Mouse (Mus musculus) layer of hippocampus, postnatal 36 days (tissue): ENCODE results near the gene 1110057P08Rik. TPM values are rescaled to one million over a fixed set of nuclear protein-coding genes. Genes with fewer than 3 reads are reported as not detected.
"Not testable (repeated sequence)": the region's sequence is repeated elsewhere in the genome, so short reads cannot be mapped to it uniquely, and the experiment has no call there.

Experiments used
- DNase-seq, 2 experiments: peaks; one replicate each; pipeline ENCODE4 v3.0.0; 2022
- total RNA-seq, 2 experiments: library from RNA; stranded (reverse); gene quantifications; 2 replicates each; pipeline ENCODE4 v1.2.3; 2021

The 1110057P08Rik gene
- not detected for total RNA-seq

DNA sequence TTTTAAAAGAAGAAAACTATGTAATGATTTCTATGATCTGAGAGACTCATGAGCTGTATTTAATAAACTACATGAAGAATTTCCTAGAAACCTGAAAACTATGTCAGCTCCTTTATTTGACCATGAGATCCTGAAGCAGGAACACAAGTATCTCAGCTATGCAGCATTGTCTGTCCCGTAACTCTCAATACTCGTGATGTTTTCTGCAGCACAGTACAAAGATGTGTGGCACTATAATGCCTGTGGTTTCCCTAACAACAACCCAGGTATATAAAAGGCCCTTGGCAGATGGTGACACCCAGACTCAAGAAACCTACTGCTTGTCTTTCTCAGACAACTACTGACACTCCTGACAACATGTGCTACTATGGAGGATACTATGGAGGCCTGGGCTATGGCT, at the start of gene 1110057P08Rik:
1110057P08Rik (plus strand) TSS at position 301 of the 400 bp plus-strand sequence.
- DNase-seq = no peak

DNA sequence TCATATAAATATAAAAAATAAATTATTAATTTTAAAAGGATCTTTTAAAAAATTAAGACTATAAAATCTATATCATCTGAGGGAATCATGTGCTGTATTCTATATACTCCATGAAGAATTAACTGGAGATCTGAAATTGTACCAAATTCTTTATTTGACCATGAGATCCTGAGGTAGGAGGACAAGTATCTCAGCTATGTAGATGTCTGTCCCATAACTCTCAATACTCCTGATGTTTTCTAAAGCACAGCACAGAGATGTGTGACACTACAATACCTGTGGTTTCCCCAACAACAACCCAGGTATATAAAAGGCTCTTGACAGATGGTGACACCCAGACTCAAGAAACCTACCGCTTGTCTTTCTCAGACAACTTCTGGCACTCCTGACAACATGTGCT, 34.0 kb upstream of the 1110057P08Rik start, which contains the start of gene Gm6358:
Gm6358 (plus strand) TSS at position 301 of the 400 bp plus-strand sequence.
- DNase-seq = no peak

DNA sequence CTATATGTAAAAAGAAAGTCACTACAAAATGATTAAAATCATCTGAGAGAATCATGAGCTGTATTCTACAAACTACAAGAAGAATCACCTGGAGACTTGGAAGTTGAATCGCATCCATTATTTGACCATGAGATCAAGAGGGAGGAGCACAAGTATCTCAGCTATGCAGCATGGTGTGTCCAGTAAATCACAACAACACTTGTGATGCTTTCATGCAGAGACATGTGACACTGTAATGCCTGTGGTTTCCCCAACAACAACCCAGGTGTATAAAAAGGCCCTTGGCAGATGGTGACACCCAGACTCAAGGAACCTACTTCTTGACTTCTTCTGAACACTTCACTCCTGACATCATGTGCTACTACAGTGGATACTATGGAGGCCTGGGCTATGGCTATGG, 23.7 kb upstream of the 1110057P08Rik start, which contains the start of gene Gm10061:
Gm10061 (plus strand) TSS at position 301 of the 400 bp plus-strand sequence.
- DNase-seq = no peak

DNA sequence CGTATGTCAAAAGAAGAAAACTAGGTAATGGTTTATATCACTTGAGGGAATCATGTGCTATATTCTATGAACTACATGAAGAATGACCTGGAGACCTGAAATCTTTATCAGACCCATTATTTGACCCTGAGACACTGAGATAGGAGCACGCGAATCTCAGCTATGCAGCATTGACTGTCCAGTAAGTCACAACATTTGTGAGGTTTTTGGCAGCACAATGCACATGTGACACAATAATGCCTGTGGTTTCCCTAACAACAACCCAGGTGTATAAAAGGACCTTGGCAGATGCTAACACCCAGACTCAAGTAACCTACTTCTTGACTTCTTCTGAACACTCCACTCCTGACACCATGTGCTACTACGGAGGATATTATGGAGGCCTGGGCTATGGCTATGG, 16.9 kb upstream of the 1110057P08Rik start, which contains the start of gene Gm9789:
Gm9789 (plus strand) TSS at position 301 of the 400 bp plus-strand sequence.
- DNase-seq = no peak

DNA sequence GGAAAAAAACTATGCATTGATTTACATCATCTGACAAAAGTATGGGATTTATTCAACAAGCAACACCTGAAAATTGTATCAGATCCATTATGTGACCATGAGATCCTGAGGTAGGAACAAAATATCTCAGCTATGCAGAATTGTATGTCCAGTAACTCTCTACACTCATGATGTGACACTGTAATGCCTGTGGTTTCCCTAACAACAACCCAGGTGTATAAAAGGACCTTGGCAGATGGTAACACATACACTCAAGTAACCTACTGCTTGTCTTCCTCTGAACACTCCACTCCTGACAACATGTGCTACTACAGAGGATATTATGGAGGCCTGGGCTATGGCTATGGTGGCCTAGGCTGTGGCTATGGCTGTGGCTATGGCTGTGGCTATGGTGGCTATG, 5.3 kb upstream of the 1110057P08Rik start, which contains the start of gene Gm7735:
Gm7735 (plus strand) TSS at position 301 of the 400 bp plus-strand sequence.
- DNase-seq = not testable (repeated sequence)

DNA sequence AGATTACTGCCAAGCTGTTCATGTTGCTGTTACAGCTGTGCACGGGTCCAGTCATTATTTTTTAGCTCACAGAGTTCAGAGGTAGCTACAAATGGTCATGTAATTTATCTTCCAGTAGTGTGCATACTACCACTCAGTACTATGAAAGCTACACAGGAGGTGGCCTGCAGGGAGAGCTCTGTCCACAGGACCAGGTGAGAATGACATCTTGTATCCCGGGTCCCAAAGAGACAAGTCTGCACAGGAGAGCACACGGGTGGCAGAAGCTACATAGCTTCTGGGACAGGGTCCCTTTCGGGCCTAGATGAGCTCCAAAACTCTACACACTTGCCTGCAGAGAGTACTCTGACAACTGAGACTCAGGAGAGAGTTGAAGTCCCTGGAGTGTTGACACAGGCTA, 14.1 kb downstream of the 1110057P08Rik start:
- no peak for DNase-seq

DNA sequence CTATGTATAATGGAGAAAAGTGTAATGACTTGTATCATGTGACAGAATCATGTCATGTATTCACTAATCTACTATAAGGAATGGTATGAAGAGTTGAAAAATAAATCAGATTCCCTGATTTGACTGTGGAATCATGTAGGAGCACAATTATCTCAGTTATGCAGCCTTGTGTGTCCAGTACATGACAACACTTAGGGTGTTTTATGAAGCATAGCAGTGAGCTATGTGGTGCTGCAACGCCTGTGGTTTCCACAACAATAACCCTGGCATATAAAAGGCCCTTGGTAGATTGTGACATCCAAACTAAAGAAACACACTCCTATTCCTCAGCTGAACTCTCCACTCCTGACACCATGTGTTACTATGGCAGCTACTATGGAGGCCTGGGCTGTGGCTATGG, 31.0 kb downstream of the 1110057P08Rik start, which contains the start of gene Krtap20-2:
Krtap20-2 (plus strand) TSS at position 301 of the 400 bp plus-strand sequence.
- DNase-seq = no peak

Other genes starting within 250 kb of the 1110057P08Rik start
- gene Krtap19-9b, start 242.5 kb upstream of the 1110057P08Rik start, total RNA-seq = not detected
- gene Krtap16-3, start 211.9 kb upstream of the 1110057P08Rik start, total RNA-seq = not detected
- gene Krtap22-2, start 164.0 kb upstream of the 1110057P08Rik start, total RNA-seq = not detected
- not detected for gene Gm10229, start 159.5 kb upstream of the 1110057P08Rik start, total RNA-seq
- not detected for gene Krtap6-1, start 143.0 kb upstream of the 1110057P08Rik start, total RNA-seq
- not detected for gene Gm10228, start 133.3 kb upstream of the 1110057P08Rik start, total RNA-seq
- not detected for gene Krtap6-5, start 126.9 kb upstream of the 1110057P08Rik start, total RNA-seq
- gene 1110025L11Rik, start 110.7 kb upstream of the 1110057P08Rik start, total RNA-seq = not detected
- not detected for gene Krtap6-3, start 90.7 kb upstream of the 1110057P08Rik start, total RNA-seq
- gene Gm6358, start 33.9 kb upstream of the 1110057P08Rik start, total RNA-seq = not detected
- not detected for gene Gm10061, start 23.6 kb upstream of the 1110057P08Rik start, total RNA-seq
- gene Gm9789, start 16.8 kb upstream of the 1110057P08Rik start, total RNA-seq = not detected
- gene Gm7735, start 5.2 kb upstream of the 1110057P08Rik start, total RNA-seq = not detected
- gene Krtap20-2, start 31.1 kb downstream of the 1110057P08Rik start, total RNA-seq = not detected
- not detected for gene Krtap21-1, start 229.1 kb downstream of the 1110057P08Rik start, total RNA-seq
- not detected for gene Krtap6-2, start 245.4 kb downstream of the 1110057P08Rik start, total RNA-seq